Mouse (Mus musculus) CH12.LX (cell line): ENCODE data around the gene Dnah8. TPM values are rescaled to one million over a fixed set of nuclear protein-coding genes. Genes with fewer than 3 reads are reported as not detected.

ENCODE experiments used
- DNase-seq: peaks from one replicate; pipeline ENCODE4 v3.0.0-alpha.2; 2013; ENCODE audit errors: extremely low read depth
- H3K27ac ChIP-seq: 2 replicates; pipeline ENCODE4 v1.5.1; 2012; ENCODE audit warnings: low read depth, mild to moderate bottlenecking, control low read depth, moderate library complexity; ENCODE audit not compliant: insufficient read depth
- H3K27me3 ChIP-seq: replicated peaks from 2 replicates; pipeline ENCODE3; 2012; ENCODE audit warnings: inconsistent platforms
- H3K36me3 ChIP-seq, 2 experiments: replicated peaks in 1 of 2; 2 replicates each; pipeline versions ENCODE3 to v1.6.1; 2012; ENCODE audit warnings: inconsistent platforms in 1 of 2, low read length in 1 of 2, mild to moderate bottlenecking in 1 of 2, mixed read lengths in 1 of 2, moderate library complexity in 1 of 2; ENCODE audit not compliant: control insufficient read depth in 1 of 2, insufficient read depth in 1 of 2
- H3K4me1 ChIP-seq, 2 experiments: 2 replicates each; pipeline ENCODE4 v1.6.1; 2012; ENCODE audit warnings: inconsistent platforms in 1 of 2, moderate library complexity in 1 of 2; ENCODE audit not compliant: insufficient read depth in 2 of 2, control insufficient read depth in 1 of 2
- H3K4me2 ChIP-seq: 2 replicates; pipeline ENCODE4 v1.6.1; 2012; ENCODE audit warnings: low read depth, mild to moderate bottlenecking, control low read depth; ENCODE audit not compliant: poor library complexity, insufficient read depth, severe bottlenecking
- H3K4me3 ChIP-seq, 3 experiments: fragments of 150-350 bp in 1 of 3; sonication (generic) in 1 of 3; replicated peaks in 1 of 3; 2 replicates each; pipeline versions ENCODE3 to v1.5.1; 2011 to 2012; ENCODE audit warnings: low read depth in 2 of 3, low read length in 2 of 3, mild to moderate bottlenecking in 2 of 3, moderate library complexity in 2 of 3, control low read depth in 1 of 3, improper control_type of control experiment in 1 of 3, inconsistent platforms in 1 of 3, mixed read lengths in 1 of 3; ENCODE audit not compliant: poor library complexity in 1 of 3
- H3K79me2 ChIP-seq: replicated peaks from 2 replicates; pipeline ENCODE4 v1.6.1; 2012; ENCODE audit warnings: mild to moderate bottlenecking, moderate library complexity; ENCODE audit not compliant: control insufficient read depth, poor library complexity, insufficient read depth, severe bottlenecking; ENCODE audit errors: extremely low read depth
- H3K9ac ChIP-seq: 2 replicates; pipeline ENCODE4 v1.6.1; 2012; ENCODE audit warnings: low read depth, mild to moderate bottlenecking, control low read depth, moderate library complexity; ENCODE audit not compliant: insufficient read depth
- H3K9me3 ChIP-seq: replicated peaks from 2 replicates; pipeline ENCODE3; 2012; ENCODE audit warnings: low read length, inconsistent platforms, mixed read lengths
- BHLHE40 ChIP-seq: IDR thresholded peaks from 2 replicates; pipeline ENCODE4 v1.6.1; 2011; ENCODE audit warnings: mild to moderate bottlenecking, low read depth, low read length, improper control_type of control experiment
- CHD1 ChIP-seq: IDR thresholded peaks from 2 replicates; pipeline ENCODE4 v1.6.1; 2012; ENCODE audit warnings: low read depth, low read length, improper control_type of control experiment, inconsistent platforms
- CHD2 ChIP-seq: IDR thresholded peaks from 2 replicates; pipeline ENCODE4 v1.6.1; 2011; ENCODE audit warnings: low read length, improper control_type of control experiment
- E2F4 ChIP-seq: IDR thresholded peaks from 2 replicates; pipeline ENCODE4 v1.6.1; 2011; ENCODE audit warnings: low read depth, low read length, improper control_type of control experiment; ENCODE audit not compliant: insufficient replicate concordance
- ETS1 ChIP-seq: conservative IDR thresholded peaks from 2 replicates; pipeline ENCODE4 v1.6.1; 2012; ENCODE audit warnings: low read depth, mild to moderate bottlenecking, inconsistent platforms, low read length, improper control_type of control experiment, moderate library complexity
- HCFC1 ChIP-seq: IDR thresholded peaks from 2 replicates; pipeline ENCODE4 v1.6.1; 2012; ENCODE audit warnings: low read depth, mild to moderate bottlenecking, inconsistent platforms, low read length, improper control_type of control experiment
- JUN ChIP-seq: IDR thresholded peaks from 2 replicates; pipeline ENCODE4 v1.6.1; 2011; ENCODE audit warnings: low read depth, mild to moderate bottlenecking, low read length, improper control_type of control experiment, moderate library complexity; ENCODE audit not compliant: insufficient read depth
- MAX ChIP-seq: IDR thresholded peaks from 2 replicates; pipeline ENCODE4 v1.6.1; 2011; ENCODE audit warnings: low read length, improper control_type of control experiment
- MXI1 ChIP-seq: IDR thresholded peaks from 2 replicates; pipeline ENCODE4 v1.6.1; 2011; ENCODE audit warnings: mild to moderate bottlenecking, low read depth, low read length, improper control_type of control experiment
- MYC ChIP-seq: IDR thresholded peaks from 2 replicates; pipeline ENCODE4 v1.6.1; 2011; ENCODE audit warnings: low read depth, mild to moderate bottlenecking, improper control_type of control experiment, low read length
- PAX5 ChIP-seq: IDR thresholded peaks from 2 replicates; pipeline ENCODE4 v1.6.1; 2012; ENCODE audit warnings: low read length, inconsistent platforms, mixed read lengths
- POLR2AphosphoS2 ChIP-seq: IDR thresholded peaks from 2 replicates; pipeline ENCODE4 v1.6.1; 2011; ENCODE audit warnings: low read depth, low read length, improper control_type of control experiment
- RAD21 ChIP-seq: IDR thresholded peaks from 2 replicates; pipeline ENCODE4 v1.6.1; 2011; ENCODE audit warnings: low read depth, mild to moderate bottlenecking, low read length, improper control_type of control experiment, moderate library complexity
- UBTF ChIP-seq: IDR thresholded peaks from 2 replicates; pipeline ENCODE4 v1.6.1; 2012; ENCODE audit warnings: low read depth, mild to moderate bottlenecking, inconsistent platforms, low read length, improper control_type of control experiment, moderate library complexity
- USF1 ChIP-seq: IDR thresholded peaks from 2 replicates; pipeline ENCODE4 v1.6.1; 2014; ENCODE audit warnings: low read depth, mild to moderate bottlenecking, inconsistent platforms, low read length, improper control_type of control experiment
- dilution Hi-C: fragments of 300-500 bp; cut with MboI; formaldehyde crosslinking; loops from 2 replicates; pipeline ENCODE4 v1.14.3; 2020; ENCODE audit warnings: low sequenced_read_pairs; ENCODE audit not compliant: extremely low pct_unique_long_range_greater_than_20kb, extremely low pct_ligation_motif_present
- in situ Hi-C: fragments of 300-500 bp; cut with MboI; formaldehyde crosslinking; loops from 3 replicates; pipeline ENCODE4 v1.14.3; 2019; ENCODE audit warnings: low sequenced_read_pairs, low pct_ligation_motif_present, low pct_unique_long_range_greater_than_20kb, mixed read lengths
- polyA plus RNA-seq: library from polyadenylated mRNA; unstranded; fragments of >175 nt; gene quantifications from 2 replicates; pipeline ENCODE4 v1.2.1, GENCODE M21; 2012; ENCODE audit warnings: low read depth; ENCODE audit not compliant: insufficient read length
- total RNA-seq, 2 experiments: library from RNA; depleted of rRNA; stranded (reverse); fragments of 300-350 nt in 1 of 2; fragments of >200 nt in 1 of 2; gene quantifications; 2 replicates each; pipeline ENCODE4 v1.2.3; 2012 to 2014

Dnah8 gene
- total and polyA plus RNA-seq, 3 experiments: 0.09 to 0.99 TPM; not detected in 1

- in situ Hi-C loops: no loop called here
- H3K9ac ChIP-seq: no peak overlapping the region
- no peak for DNase-seq
- peaks cover 63 to 87% of the 10 kb centered on the region in 2 experiments for H3K36me3 ChIP-seq
- H3K27me3 ChIP-seq: no peaks in the 10 kb centered on the region
- TF ChIP-seq HCFC1: no peak
- no peak for TF ChIP-seq MAX
- TF ChIP-seq CHD2: no peak
- no peak for TF ChIP-seq BHLHE40
- no peak for TF ChIP-seq UBTF
- TF ChIP-seq, all 38 proteins: peak for 0
- H3K79me2 ChIP-seq: no peaks in the 10 kb centered on the region
- no peak overlapping the region for H3K4me2 ChIP-seq
- H3K4me1 ChIP-seq: peaks cover 0 to 13% of the 10 kb centered on the region in 2 experiments; a peak in 2 of 4 replicates
- dilution Hi-C loops: no loop called here
- no peak overlapping the region for H3K4me3 ChIP-seq
- H3K9me3 ChIP-seq: no peaks in the 10 kb centered on the region
- no peak overlapping the region for H3K27ac ChIP-seq
Observed at GRCm38 (mm10) chr17:30598300-30598699, 25.9 kb upstream of the Dnah8 start.

- DNase-seq: no peak
- in situ Hi-C loops: no loop called here
- Histone ChIP-seq H3K4me1 (0 out of 4 replicates have a peak, but pooled peaks cover 0 to 3% of the 10 kb centered on the region in 2 experiments), H3K27ac (no peak overlapping the region), H3K4me2 (no peak overlapping the region), H3K36me3 (peaks cover 50 to 94% of the 10 kb centered on the region in 2 experiments), H3K9me3 (no peaks in the 10 kb centered on the region), H3K27me3 (no peaks in the 10 kb centered on the region), H3K79me2 (0 out of 2 replicates have a peak, but pooled peaks cover under 1% of the 10 kb centered on the region)
- dilution Hi-C loops: no loop called here
- no peak for TF ChIP-seq MYC
- TF ChIP-seq POLR2AphosphoS2: no peak
- TF ChIP-seq E2F4: no peak
- TF ChIP-seq, all 38 proteins: peak for 0
- Histone ChIP-seq H3K4me3 (no peak overlapping the region), H3K9ac (no peak overlapping the region)
Observed at GRCm38 (mm10) chr17:30602175-30602574, 22.0 kb upstream of the Dnah8 start.

- Histone ChIP-seq H3K9me3 (no peaks in the 10 kb centered on the region), H3K36me3 (peaks cover 38 to 94% of the 10 kb centered on the region in 2 experiments), H3K4me1 (peaks cover 0 to 17% of the 10 kb centered on the region in 2 experiments; a peak in 2 of 4 replicates), H3K27ac (no peak overlapping the region), H3K9ac (no peak overlapping the region), H3K4me2 (no peak overlapping the region), H3K27me3 (no peaks in the 10 kb centered on the region), H3K4me3 (no peak overlapping the region), H3K79me2 (0 out of 2 replicates have a peak, but pooled peaks cover 3% of the 10 kb centered on the region)
- TF ChIP-seq E2F4 (no peak), JUN (no peak), USF1 (no peak), PAX5 (no peak), CHD1 (no peak), RAD21 (no peak), ETS1 (no peak), MXI1 (no peak)
- dilution Hi-C loops (no loop called here), in situ Hi-C loops (no loop called here)
- DNase-seq: no peak
Observed at GRCm38 (mm10) chr17:30604296-30604695, 19.9 kb upstream of the Dnah8 start.
